In the genomic region with DNA sequence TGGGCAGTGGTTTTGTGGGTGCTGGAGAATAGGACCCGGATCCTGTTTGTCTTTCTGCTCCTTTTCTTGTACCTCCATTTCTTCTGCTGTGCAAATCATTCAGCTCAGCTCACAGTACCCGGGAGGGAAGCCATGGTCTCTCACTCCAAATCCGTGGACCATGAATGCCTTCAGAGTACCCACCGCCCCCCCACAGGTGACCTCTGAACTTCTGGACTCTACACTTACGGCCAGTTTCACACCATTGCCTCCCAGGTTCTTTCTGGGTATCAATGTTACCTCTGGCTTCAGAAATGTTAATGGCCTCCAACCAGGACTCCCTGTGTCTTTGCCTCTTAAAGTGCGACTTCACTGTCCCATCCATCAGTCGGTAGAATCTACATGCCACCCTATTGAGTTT, we compare ENCODE assay signal across 26 mouse cellular contexts. TPM values are rescaled to one million over a fixed set of nuclear protein-coding genes. Genes with fewer than 3 reads are reported as not detected.
A peak's percentile ranks its signal among the peaks of the same experiment; 100 is the strongest.
DNase-seq lines count a peak whose midpoint lies in the region; ATAC-seq and TF ChIP-seq lines count a peak whose summit lies in the region.
"Had no signal": no experiment of that assay in that cellular context is flagged by ENCODE, and none has a peak within 500 bp of the region (broad histone marks: within the 10 kb centered on the region; RNA-seq: fewer than 3 reads in every experiment).

No protein-coding gene starts in this region.

- WGBS in kidney, adult 2 months = 48% methylated on average over 7 of the region's 7 CpGs
- 59% methylated on average over 7 of the region's 7 CpGs for WGBS in kidney, embryonic 15.5 days

- H3K27ac ChIP-seq in kidney, adult 2 months (ENCODE audit: insufficient read depth, low read depth, low read length) = peak overlapping the region; percentile 85
- H3K27ac ChIP-seq in kidney, embryonic 15.5 days = no peak overlapping the region
- H3K27ac ChIP-seq: forebrain, embryonic 10.5 days; forebrain, embryonic 13.5 days; gastrocnemius, adult 2 months; heart, embryonic 10.5 days; heart, embryonic 13.5 days; hindbrain, embryonic 12.5 days; hindbrain, embryonic 15.5 days had no signal

- no peak for TF ChIP-seq CTCF in kidney, adult 2 months (conservative IDR thresholded peaks at IDR 0.05; ENCODE audit: insufficient read depth, insufficient read length, low read depth, low read length)

- 0 out of 2 replicates have a peak, but pooled peaks cover 6% of the 10 kb centered on the region for H3K9me3 ChIP-seq in kidney, embryonic 15.5 days (replicated peaks)
- H3K9me3 ChIP-seq: forebrain, embryonic 10.5 days; forebrain, embryonic 13.5 days; heart, embryonic 10.5 days; hindbrain, embryonic 15.5 days had no signal

- intact Hi-C loops in heart, postnatal 36 days (cut with DNase I) = no loop called here

- peaks cover 3% of the 10 kb centered on the region; the same call in 1 of the 2 replicates for H3K4me1 ChIP-seq in kidney, adult 2 months (ENCODE audit: control insufficient read depth, insufficient read depth, low read length)
- peaks cover 6% of the 10 kb centered on the region; the same call in 1 of the 2 replicates for H3K4me1 ChIP-seq in kidney, embryonic 15.5 days
- H3K4me1 ChIP-seq: forebrain, embryonic 13.5 days; hindbrain, embryonic 12.5 days; hindbrain, embryonic 15.5 days had no signal

- ATAC-seq in kidney, embryonic 15.5 days (replicated peaks; ENCODE audit: low FRiP score) = no peak
- ATAC-seq in inflammation-experienced regulatory T-cells, adult 6 months = no peak
- ATAC-seq: activated CD4-positive, CD25-positive, alpha-beta regulatory T cell, adult 4 months; forebrain, embryonic 13.5 days; forebrain, embryonic 16.5 days had no signal

- peak; percentile 61 for DNase-seq in heart, adult 11 months
- no peak for DNase-seq in heart, postnatal 36 days
- peak; percentile 87 for DNase-seq in kidney, adult 2 months
- DNase-seq in kidney, postnatal 14 days = peak; percentile 57
- DNase-seq in kidney, postnatal 4 days = peak; percentile 20 to 49
- no peak for DNase-seq in heart, adult 8-10 months (ENCODE audit: low spot score)
- DNase-seq: adrenal gland, postnatal 10 days; adrenal gland, postnatal 36 days; cerebellum, adult 18-20 months; cerebellum, adult 9-10 months; cerebellum, postnatal 14 days; gastrocnemius, adult 2 months; gastrocnemius, postnatal 14 days; heart, adult 18-20 months; heart, postnatal 14 days had no signal

- H3K27me3 ChIP-seq in kidney, adult 2 months (replicated peaks; ENCODE audit: control insufficient read depth, insufficient read depth, low read length) = no peaks in the 10 kb centered on the region
- no peaks in the 10 kb centered on the region for H3K27me3 ChIP-seq in kidney, embryonic 15.5 days
- H3K27me3 ChIP-seq: forebrain, embryonic 13.5 days; hindbrain, embryonic 12.5 days had no signal

- no peaks in the 10 kb centered on the region for H3K36me3 ChIP-seq in kidney, adult 2 months (ENCODE audit: control insufficient read depth, insufficient read depth, low read length)
- no peaks in the 10 kb centered on the region for H3K36me3 ChIP-seq in kidney, embryonic 15.5 days
- H3K36me3 ChIP-seq: forebrain, embryonic 10.5 days; heart, embryonic 10.5 days; heart, embryonic 13.5 days; hindbrain, embryonic 12.5 days; hindbrain, embryonic 15.5 days had no signal

- H3K9ac ChIP-seq in kidney, embryonic 15.5 days = no peak overlapping the region
- H3K9ac ChIP-seq: forebrain, embryonic 13.5 days; heart, embryonic 13.5 days; hindbrain, embryonic 12.5 days; hindbrain, embryonic 15.5 days had no signal

- TF ChIP-seq POLR2A in kidney, adult 2 months (IDR thresholded peaks at IDR 0.05; ENCODE audit: low read depth, low read length) = no peak

- no peak overlapping the region for H3K4me2 ChIP-seq in kidney, embryonic 15.5 days
- H3K4me2 ChIP-seq: forebrain, embryonic 13.5 days; heart, embryonic 13.5 days; hindbrain, embryonic 12.5 days; hindbrain, embryonic 15.5 days had no signal

- H3K4me3 ChIP-seq in kidney, adult 2 months (ENCODE audit: insufficient read depth, low read depth, low read length) = no peak overlapping the region
- no peak overlapping the region for H3K4me3 ChIP-seq in kidney, embryonic 15.5 days (replicated peaks)
- H3K4me3 ChIP-seq: forebrain, embryonic 10.5 days; forebrain, embryonic 13.5 days; gastrocnemius, adult 2 months; heart, embryonic 10.5 days; heart, embryonic 13.5 days; hindbrain, embryonic 12.5 days; hindbrain, embryonic 15.5 days had no signal

RNA-seq across cellular contexts. Expression of a gene that starts 46.3 kb away (rescaled TPM):
- total RNA-seq in heart, postnatal 36 days (2021) = 10 to 100 TPM; 30.0 to 41.2 TPM
- 22.3 and 28.5 TPM in 2 replicates for polyA plus RNA-seq in kidney, adult 2 months (2012; rRNA removed)
- polyA plus RNA-seq in kidney, embryonic 15.5 days (2015; fragmentation: Nextera tagmentation; extraction: Ambion mirVana) = 15.6 TPM in 2 replicates
- total RNA-seq in heart, adult 8-10 months (2022) = 10 to 100 TPM; 26.0 to 49.4 (median 32.2) TPM
- not detected for polyA plus RNA-seq in inflammation-experienced regulatory T-cells, adult 6 months (2017; shearing (Covaris generic))
- total RNA-seq: hematopoietic stem cell, adult 5-6 weeks had no signal
- polyA plus RNA-seq: activated CD4-positive, CD25-positive, alpha-beta regulatory T cell, adult 4 months had no signal

Comparison
In these comparisons a context has a peak if more than half of its experiments do, and no peak if none do; other contexts are left out.
1. DNase-seq: peak in heart, adult 11 months (single experiment), kidney, adult 2 months (single experiment), kidney, postnatal 14 days (single experiment) and kidney, postnatal 4 days (2 of 2); none in heart, postnatal 36 days (0 of 2) and heart, adult 8-10 months (single experiment).
2. RNA of a gene that starts 46.3 kb away (polyA plus RNA-seq): 22.3 to 28.5 TPM in kidney, adult 2 months and 15.6 TPM in kidney, embryonic 15.5 days; not detected in inflammation-experienced regulatory T-cells, adult 6 months; every median in the first group is over 10 times any median in the second.